Mouse (Mus musculus) thymus, postnatal 25 days (tissue): Measurements from ENCODE around the gene Slc6a12.

ENCODE experiments used
- DNase-seq: peaks from one replicate; pipeline ENCODE4 v3.0.0; 2022

Slc6a12 gene

DNA sequence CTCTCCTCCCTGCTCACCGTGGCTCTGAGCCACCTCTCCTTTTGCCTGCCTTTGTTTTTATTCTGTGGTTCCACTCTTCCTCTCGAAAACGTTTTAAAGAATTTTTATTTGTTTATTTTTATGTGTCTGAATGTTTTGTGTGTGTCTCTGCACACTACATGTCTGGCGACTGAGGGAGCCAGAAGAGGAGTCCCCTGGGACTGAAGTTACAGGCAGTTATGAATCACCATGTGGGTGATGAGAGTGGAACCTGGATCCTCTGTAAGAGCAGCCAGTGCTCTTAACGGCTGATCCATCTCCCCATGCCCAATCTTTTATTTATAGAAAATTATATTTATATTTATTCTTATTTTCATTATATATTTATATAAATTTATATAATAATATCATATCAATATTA is 1.5 kb downstream of the Slc6a12 start:
- no peak for DNase-seq

DNA sequence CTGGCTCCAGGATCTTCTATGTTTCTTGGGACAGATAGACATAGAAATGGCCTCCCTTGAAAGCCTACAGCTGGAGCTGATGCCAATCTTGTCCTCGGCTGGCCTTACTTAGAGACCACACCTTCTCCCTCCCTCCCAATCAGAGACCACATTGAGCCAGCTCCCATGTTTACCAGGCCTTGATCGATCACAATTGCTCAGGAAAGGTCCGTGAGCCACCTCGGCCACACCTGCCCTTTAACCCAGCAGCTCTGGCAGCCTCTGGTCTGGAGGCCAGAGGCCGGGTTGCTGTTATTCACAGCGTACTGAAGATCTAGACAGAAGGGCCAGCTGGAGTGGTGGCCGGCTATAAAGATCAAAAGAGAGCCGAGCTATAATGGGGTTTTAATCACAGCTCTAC is 3.6 kb downstream of the Slc6a12 start:
- DNase-seq, result no peak

DNA sequence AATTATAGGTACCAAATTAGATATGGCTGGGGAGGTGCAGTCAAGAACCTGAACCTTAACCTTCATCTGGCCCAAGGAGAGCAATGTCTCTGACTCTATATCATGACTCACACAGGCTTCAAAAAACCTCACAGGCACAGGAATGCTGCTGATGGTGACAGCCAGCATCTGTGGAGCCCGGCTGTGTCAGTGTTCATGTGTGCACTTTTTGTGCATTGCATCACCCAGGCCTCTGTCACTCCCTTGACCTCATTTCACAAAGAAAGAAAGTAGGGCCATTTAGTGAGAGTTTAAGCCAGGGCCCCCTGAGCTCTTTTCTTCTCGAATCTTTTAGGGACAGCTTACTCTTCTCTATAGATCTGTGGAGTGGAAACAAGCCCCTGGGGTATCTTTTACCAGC is 9.4 kb downstream of the Slc6a12 start:
- DNase-seq, result no peak

DNA sequence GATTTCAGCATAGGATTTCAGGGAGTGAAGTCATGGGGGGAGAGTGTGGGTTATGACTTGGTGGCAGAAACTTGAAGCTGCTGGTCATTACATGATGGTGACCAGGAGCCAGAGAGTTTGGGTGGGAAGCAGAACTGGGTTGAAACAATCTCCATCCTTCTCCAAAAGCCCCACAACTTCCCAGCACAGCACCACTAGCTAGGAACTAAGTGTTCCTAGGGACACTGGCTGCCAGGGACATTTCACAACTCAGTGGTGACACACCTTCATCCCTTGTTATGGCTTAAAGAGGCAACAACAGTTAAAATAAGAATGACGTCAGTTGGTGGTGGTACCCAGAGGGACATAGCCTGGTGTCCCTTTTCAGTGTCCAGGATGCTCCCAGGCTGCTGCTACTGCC is 13.2 kb downstream of the Slc6a12 start:
- no peak for DNase-seq

DNA sequence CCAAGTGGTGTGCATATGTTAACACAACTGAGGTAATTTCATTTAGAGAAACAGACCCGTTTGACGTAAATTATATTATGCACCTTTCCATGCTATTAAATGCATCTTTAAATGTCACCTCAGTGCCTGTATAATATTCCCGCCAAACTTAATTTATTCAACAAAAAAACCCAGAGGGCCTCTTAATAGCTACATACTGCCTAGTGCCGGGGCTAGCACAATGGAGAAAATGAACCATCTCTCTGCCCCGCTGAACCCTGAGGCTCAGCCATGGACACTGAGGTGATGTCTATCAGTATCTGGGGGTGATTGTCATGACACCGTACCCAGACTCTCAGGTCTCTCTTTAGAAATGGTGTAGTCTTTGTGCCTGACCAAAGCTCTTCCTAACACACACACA is 14.4 kb downstream of the Slc6a12 start:
- no peak for DNase-seq

DNA sequence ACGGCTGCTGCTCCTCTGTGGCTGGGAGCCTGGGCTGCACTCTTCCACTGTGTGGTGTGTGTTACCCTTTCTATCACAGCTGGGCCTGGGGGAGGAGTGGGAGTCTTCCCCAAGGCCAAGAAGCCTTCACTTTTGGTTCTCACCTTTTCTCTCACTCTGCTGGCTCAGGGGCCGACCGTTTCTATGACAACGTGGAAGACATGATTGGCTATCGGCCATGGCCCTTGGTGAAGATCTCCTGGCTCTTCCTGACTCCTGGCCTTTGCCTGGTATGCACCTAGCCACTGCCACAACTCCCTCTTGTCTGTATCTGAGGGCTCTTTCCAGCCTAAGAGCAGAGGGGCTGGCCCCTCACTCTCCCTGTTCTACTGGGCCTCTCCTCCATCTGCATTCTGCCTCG is 20.2 kb downstream of the Slc6a12 start:
- DNase-seq, result no peak

DNA sequence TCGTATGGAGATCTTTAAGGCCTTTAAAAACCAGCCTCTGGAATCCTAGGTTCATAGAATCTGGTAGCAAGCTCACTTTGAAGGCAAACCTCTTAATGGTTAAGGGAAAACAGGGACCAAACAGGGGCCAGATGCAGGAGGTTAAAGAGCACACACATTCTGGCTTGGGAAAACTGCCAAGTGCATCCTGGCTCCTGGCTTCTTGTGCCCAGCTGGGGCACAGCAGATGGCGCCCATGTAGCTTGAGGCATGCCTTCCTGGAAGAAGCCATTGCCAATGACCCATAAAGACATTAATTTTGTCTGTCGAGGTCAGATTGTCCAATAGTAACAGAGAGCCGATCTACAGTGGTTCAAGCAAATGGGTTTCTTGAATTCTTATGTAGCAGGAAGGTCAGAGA is 21.1 kb downstream of the Slc6a12 start:
- DNase-seq, result no peak

GRCm38 (mm10) chr6:121366537-121366936 is 23.7 kb downstream of the Slc6a12 start:
- DNase-seq, result peak; percentile 30

GRCm38 (mm10) chr6:121367099-121367498 is 24.2 kb downstream of the Slc6a12 start:
- no peak for DNase-seq

DNA sequence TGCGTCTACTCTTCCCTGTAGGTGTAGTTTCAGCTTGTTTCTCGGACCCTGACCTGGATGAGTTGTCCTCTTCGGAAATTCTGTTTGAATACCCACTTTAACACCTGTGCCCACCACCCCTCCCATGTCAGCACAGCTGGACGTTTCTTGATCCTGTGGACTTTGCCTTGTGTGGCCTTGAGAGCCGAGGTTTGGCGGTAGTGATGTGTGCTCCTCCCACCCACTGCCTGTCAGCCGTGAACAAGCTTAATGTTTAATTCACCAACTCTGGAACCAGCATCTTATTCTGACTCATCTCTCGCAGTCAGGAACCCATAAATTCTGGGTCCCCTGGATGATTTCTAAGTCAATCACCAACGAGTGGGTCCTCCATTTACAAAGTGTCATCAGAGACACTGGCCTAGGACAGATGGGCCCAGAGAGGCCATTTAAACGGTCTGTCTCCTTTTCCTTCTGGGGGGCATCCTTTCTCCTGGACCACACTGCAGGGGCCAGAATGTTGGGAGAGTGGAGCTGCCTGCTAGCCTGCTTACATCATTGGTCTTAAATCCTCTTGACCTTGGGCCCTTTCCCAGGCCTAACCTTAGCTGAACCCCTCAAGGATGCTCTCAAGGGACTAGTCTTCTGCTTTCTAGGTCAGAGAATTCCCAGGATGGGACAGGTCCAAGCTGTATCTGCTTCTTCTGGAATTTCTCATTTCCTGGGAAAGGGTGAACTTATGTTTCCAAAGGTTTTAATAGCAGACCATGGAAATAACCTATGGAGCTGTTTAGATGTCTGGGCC is 28.5 kb downstream of the Slc6a12 start:
- DNase-seq, result no peak

DNA sequence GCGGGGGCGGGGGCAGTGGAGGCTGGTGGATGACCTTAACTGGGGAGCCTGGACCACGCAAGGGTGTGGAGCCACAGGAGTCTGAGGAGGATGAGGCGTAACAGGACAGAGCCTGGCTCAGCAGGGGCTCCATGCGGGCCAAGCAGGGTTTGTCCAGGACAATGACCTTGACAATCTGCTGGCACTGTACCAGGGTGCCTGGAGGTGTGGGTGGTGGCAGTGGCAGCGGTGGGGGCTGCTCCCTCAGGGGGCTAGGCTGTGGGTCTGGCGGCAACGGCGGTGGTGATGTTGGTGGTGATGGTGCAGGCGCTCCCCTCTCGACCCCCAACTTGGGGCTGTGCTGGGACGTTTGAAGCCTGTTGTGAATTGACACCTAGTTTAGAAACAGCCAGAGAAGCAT is 33.3 kb downstream of the Slc6a12 start:
- DNase-seq, result no peak

DNA sequence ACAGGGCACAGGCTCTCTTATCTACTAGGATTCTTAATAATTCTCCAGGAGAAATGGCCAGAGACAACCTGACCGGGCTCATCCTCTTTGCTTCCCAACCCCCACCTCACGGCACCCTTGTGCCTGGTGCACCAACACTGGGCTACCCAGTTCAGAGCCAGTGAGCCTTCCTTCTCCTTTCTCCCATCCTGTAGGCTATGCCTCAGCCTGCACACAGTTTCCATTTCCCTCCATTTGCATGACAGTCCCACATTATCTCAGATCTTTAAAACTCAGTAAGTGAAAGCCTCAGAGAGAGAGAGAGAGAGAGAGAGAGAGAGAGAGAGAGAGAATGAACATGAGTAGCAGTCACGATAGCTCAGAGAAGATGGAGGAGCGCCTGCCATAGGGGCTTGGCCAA is 35.4 kb downstream of the Slc6a12 start:
- DNase-seq, result no peak

DNA sequence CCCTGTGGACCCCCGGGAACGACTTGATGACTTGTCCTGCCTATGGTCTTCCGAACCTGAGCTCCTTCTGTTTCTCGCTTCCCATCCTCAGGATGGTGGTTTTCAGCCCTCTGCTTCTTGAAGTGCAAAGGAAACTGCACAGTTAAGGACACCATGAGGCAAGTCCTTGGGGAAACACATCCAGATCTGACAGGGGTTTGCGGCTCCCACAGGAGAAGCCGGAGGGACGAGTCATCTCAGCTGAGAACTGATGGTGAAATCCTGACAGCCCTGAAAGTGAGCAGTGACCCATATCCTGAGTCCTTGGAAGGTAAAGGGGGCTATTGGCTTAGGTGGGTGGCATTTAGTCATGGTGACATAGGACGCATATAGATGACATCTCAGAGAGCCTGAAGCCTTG is 37.7 kb downstream of the Slc6a12 start:
- DNase-seq, result no peak

DNA sequence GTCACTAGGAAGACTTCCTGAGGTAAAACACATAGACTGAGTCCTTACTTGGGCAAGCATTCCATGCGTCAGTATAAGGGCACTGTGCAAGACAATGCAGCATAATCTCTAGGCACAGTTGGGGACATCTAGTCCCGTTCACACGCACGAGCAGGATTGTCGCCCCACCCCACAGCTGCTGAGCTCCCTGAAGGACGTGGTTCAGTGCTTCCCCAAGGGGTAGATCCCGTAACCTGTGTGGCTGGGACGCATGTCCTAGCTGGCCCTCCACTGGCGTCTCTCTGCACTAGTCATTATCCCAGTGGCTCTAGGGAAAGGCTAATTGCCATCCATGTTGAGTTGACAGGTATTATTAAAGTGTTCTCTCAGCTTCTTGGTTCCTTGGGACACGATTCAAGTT is 39.2 kb downstream of the Slc6a12 start:
- DNase-seq, result no peak

DNA sequence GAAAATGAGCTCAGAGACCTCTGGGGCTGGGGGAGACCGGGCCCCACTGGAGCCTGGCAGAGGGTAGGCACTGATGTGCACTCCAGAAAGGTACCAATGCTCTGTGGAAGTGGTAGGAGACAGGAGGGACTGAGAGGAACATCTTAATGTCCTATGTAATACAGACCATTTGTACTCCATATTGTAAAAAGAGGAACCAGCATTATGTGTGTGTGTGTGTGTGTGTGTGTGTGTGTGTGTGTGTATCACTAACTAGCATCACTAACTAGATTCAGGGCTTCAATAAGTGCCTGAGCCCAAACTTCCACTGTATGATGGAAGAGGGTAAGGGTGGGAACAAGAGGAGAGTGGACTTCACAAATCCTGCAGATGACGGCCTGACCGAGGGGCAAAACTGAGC is 42.5 kb downstream of the Slc6a12 start:
- DNase-seq, result no peak

GRCm38 (mm10) chr6:121392610-121393252 is 49.9 kb downstream of the Slc6a12 start:
- no peak for DNase-seq

GRCm38 (mm10) chr6:121401140-121401539 is 58.3 kb downstream of the Slc6a12 start:
- DNase-seq, result no peak

GRCm38 (mm10) chr6:121401826-121402660 is 59.2 kb downstream of the Slc6a12 start:
- DNase-seq, result no peak

DNA sequence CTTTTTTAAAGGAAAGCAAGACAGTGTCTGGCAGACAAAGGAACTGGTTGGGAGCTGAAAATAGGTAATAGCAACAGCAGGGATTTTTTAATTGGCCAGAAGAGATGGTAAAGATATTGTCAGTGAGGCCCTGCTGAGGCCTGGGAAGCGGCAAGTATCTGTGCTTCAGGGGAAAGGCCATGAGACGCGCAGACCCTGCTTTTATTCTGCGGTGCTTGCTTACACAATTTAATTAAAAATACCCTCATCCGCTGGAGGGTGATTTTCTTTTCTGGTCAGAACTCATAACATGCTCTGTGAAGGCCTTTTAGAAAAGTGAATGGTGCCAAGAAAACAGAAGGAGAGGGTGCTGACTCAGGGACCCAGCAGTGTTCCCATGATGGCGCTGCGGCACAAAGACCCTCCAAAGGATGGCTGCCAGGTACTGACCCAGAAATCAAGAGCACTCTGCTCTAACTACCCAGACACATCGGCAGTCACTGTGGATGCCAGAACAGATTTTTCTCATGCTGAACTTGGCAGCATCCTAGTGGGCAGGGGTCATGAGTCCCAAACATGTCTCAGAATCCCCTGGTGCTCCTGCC is 59.9 kb downstream of the Slc6a12 start:
- no peak for DNase-seq

GRCm38 (mm10) chr6:121405311-121405710 is 62.4 kb downstream of the Slc6a12 start:
- DNase-seq, result no peak

GRCm38 (mm10) chr6:121407571-121408011 is 64.7 kb downstream of the Slc6a12 start:
- no peak for DNase-seq

DNA sequence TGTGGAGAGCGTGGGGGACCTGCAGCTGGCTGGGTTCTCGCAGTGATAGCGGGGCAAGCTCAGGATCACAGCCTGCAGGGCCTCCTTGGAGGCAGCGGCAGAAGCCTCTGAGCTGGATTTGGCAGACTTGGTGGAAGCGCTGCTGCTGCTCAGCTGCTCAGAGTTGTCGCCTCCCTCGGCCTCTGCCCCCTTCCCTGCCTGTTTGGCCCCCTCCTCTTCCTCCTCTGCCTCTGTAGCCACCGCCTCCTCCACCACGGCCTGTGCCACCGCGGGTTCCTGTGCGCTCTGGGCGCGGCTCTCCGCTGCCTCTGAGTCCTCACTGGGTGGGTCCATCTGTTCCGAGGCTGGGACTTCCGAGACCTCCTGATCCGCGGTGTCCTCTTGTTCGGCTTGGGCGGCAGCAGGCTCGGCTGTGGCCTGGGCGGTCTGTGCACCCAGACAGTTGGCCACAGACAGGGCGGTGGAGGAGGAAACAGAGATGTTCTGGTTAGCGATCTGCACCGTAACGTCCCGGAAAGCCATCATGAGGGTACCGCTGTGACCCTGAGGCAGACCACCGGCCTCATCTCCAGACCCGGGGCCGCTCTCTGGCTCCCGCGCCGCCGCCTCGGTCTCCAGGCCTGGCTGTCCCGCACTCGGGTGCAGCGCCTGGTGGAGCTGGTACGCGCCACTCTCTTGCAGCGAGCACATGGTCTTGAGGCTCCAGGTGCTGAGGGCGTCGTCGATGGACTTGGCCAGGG is 69.9 kb downstream of the Slc6a12 start:
- DNase-seq, result no peak
